Mouse (Mus musculus) lung, postnatal 0 days (tissue): Measurements from ENCODE around the gene Psd. TPM values are rescaled to one million over a fixed set of nuclear protein-coding genes. Genes with fewer than 3 reads are reported as not detected.

ENCODE experiments used
- ATAC-seq: fragments of 200-750 bp; cut with Nextera tagmentation; 2 replicates; pipeline ENCODE4 v1.8.0; 2017; ENCODE audit warnings: moderate library complexity
- DNase-seq: peaks from one replicate; pipeline ENCODE4 v3.0.0-alpha.2; 2016; ENCODE audit warnings: low spot score
- H3K27ac ChIP-seq: fragments of 300-500 bp; sonication (generic); 2 replicates; pipeline ENCODE4 v1.5.1; 2014; ENCODE audit warnings: antibody characterized with exemption, mild to moderate bottlenecking, low read length, mixed read lengths
- H3K27me3 ChIP-seq: fragments of 300-500 bp; sonication (generic); replicated peaks from 2 replicates; pipeline ENCODE4 v1.6.1; 2014; ENCODE audit warnings: low read length, mixed read lengths; ENCODE audit not compliant: insufficient read depth
- H3K36me3 ChIP-seq: fragments of 300-500 bp; sonication (generic); 2 replicates; pipeline ENCODE4 v1.6.1; 2014; ENCODE audit warnings: low read length, mixed read lengths; ENCODE audit not compliant: insufficient read depth
- H3K4me1 ChIP-seq: fragments of 300-500 bp; sonication (generic); 2 replicates; pipeline ENCODE4 v1.6.1; 2014; ENCODE audit warnings: antibody characterized with exemption, low read depth, low read length, mixed read lengths; ENCODE audit not compliant: insufficient read depth
- H3K4me2 ChIP-seq: fragments of 300-500 bp; sonication (generic); replicated peaks from 2 replicates; pipeline ENCODE4 v1.6.1; 2014; ENCODE audit warnings: low read depth, mild to moderate bottlenecking, low read length, moderate library complexity, mixed read lengths
- H3K4me3 ChIP-seq: fragments of 300-500 bp; sonication (generic); 2 replicates; pipeline ENCODE4 v1.5.1; 2014; ENCODE audit warnings: low read depth, low read length
- H3K9ac ChIP-seq: fragments of 300-500 bp; sonication (generic); replicated peaks from 2 replicates; pipeline ENCODE4 v1.6.1; 2014; ENCODE audit warnings: low read depth, mild to moderate bottlenecking
- H3K9me3 ChIP-seq: fragments of 300-500 bp; sonication (generic); 2 replicates; pipeline ENCODE4 v1.6.1; 2016; ENCODE audit warnings: low read length, mixed read lengths
- CTCF ChIP-seq: IDR thresholded peaks from 2 replicates; pipeline ENCODE4 v1.5.1; 2016; ENCODE audit warnings: antibody characterized with exemption, mild to moderate bottlenecking
- EP300 ChIP-seq: IDR thresholded peaks from 2 replicates; pipeline ENCODE4 v1.6.1; 2016; ENCODE audit warnings: antibody characterized with exemption, mild to moderate bottlenecking, control low read depth
- WGBS: fragments of 180-500 bp; shearing (Covaris S2); extraction: QIAGEN DNeasy Blood & Tissue Kit; methylation state at CpG from one replicate; pipeline ENCODE4 v1.1.7; 2014; 5-methylcytosine and 5-hydroxymethylcytosine counted together
- polyA plus RNA-seq: library from polyadenylated mRNA; unstranded; fragments of >200 nt; fragmentation: Nextera tagmentation; extraction: Ambion mirVana; gene quantifications from 2 replicates; pipeline ENCODE4 v1.2.1, GENCODE M21; 2015

The Psd gene
- polyA plus RNA-seq, 1 experiment from 2014 or later: 2.7 TPM

GRCm38 (mm10) chr19:46344710-46345419 is 17.9 kb upstream of the Psd start:
- H3K4me1 ChIP-seq: no peaks in the 10 kb centered on the region; the same call in 1 of the 2 replicates
- no peak for ATAC-seq
- H3K9ac ChIP-seq: no peak overlapping the region
- no peaks in the 10 kb centered on the region for H3K36me3 ChIP-seq
- no peak overlapping the region for H3K27ac ChIP-seq
- 27% methylated on average over 7 of the region's 7 CpGs for WGBS
- TF ChIP-seq EP300 (no peak), CTCF (no peak)
- no peak overlapping the region for H3K4me2 ChIP-seq
- no peak overlapping the region for H3K4me3 ChIP-seq
- DNase-seq: no peak
- no peaks in the 10 kb centered on the region for H3K9me3 ChIP-seq
- H3K27me3 ChIP-seq: no peaks in the 10 kb centered on the region

GRCm38 (mm10) chr19:46339287-46339971 is 12.5 kb upstream of the Psd start:
- TF ChIP-seq EP300 (no peak), CTCF (no peak)
- H3K4me2 ChIP-seq: peak overlapping the region; percentile 29; the same call in 1 of the 2 replicates
- H3K27me3 ChIP-seq: no peaks in the 10 kb centered on the region
- H3K4me1 ChIP-seq: peaks cover 13% of the 10 kb centered on the region
- peak overlapping the region; percentile 79 for H3K27ac ChIP-seq
- DNase-seq: peak; percentile 82
- no peak overlapping the region for H3K9ac ChIP-seq
- H3K4me3 ChIP-seq: no peak overlapping the region
- H3K9me3 ChIP-seq: no peaks in the 10 kb centered on the region
- H3K36me3 ChIP-seq: no peaks in the 10 kb centered on the region
- WGBS: 41% methylated on average over 7 of the region's 7 CpGs
- ATAC-seq: peak; percentile 39

GRCm38 (mm10) chr19:46338942-46339286 is 12.0 kb upstream of the Psd start:
- peak; percentile 7; the same call in 1 of the 2 replicates for TF ChIP-seq EP300
- TF ChIP-seq CTCF: no peak
- peak overlapping the region; percentile 29 for H3K4me2 ChIP-seq
- 44% methylated on average over 6 of the region's 6 CpGs for WGBS
- H3K9ac ChIP-seq: no peak overlapping the region
- H3K36me3 ChIP-seq: no peaks in the 10 kb centered on the region
- no peak for DNase-seq
- no peak overlapping the region for H3K4me3 ChIP-seq
- peak overlapping the region; percentile 79 for H3K27ac ChIP-seq
- H3K4me1 ChIP-seq: peaks cover 13% of the 10 kb centered on the region
- no peaks in the 10 kb centered on the region for H3K9me3 ChIP-seq
- peak; percentile 17 for ATAC-seq
- H3K27me3 ChIP-seq: no peaks in the 10 kb centered on the region

GRCm38 (mm10) chr19:46338331-46338936 is 11.5 kb upstream of the Psd start, which contains the start of gene Cuedc2:
Cuedc2 (minus strand) TSS chr19:46338702.
- Histone ChIP-seq H3K27ac (peak within 1 kb of the TSS; percentile 79), H3K4me1 (peaks cover 13% of the 10 kb centered on the region), H3K36me3 (no peaks in the 10 kb centered on the region), H3K9me3 (no peaks in the 10 kb centered on the region), H3K27me3 (no peaks in the 10 kb centered on the region), H3K9ac (peak within 1 kb of the TSS; percentile 57), H3K4me2 (peak within 1 kb of the TSS; percentile 72), H3K4me3 (peak within 1 kb of the TSS; percentile 65)
- ATAC-seq (peak; percentile 90), DNase-seq (peak; percentile 96)
- under 1% methylated on average over 30 of the region's 31 CpGs for WGBS
- TF ChIP-seq EP300: peak; percentile 66; the same call in 1 of the 2 replicates
- TF ChIP-seq CTCF: peak; percentile 73

GRCm38 (mm10) chr19:46337719-46338330 is 10.9 kb upstream of the Psd start:
- Histone ChIP-seq H3K36me3 (no peaks in the 10 kb centered on the region), H3K4me2 (peak overlapping the region; percentile 72), H3K4me3 (peak overlapping the region; percentile 65), H3K9me3 (no peaks in the 10 kb centered on the region), H3K27me3 (no peaks in the 10 kb centered on the region), H3K27ac (0 out of 2 replicates have a peak overlapping the region, but pooled peaks have one; percentile 7), H3K4me1 (peaks cover 13% of the 10 kb centered on the region), H3K9ac (peak overlapping the region; percentile 57)
- 31% methylated on average over 15 of the region's 15 CpGs for WGBS
- no peak for TF ChIP-seq CTCF
- no peak for TF ChIP-seq EP300
- DNase-seq: no peak
- no peak for ATAC-seq

GRCm38 (mm10) chr19:46333906-46334305 is 7.0 kb upstream of the Psd start:
- TF ChIP-seq CTCF: no peak
- no peak for TF ChIP-seq EP300
- WGBS: 84% methylated on average over 3 of the region's 3 CpGs
- H3K4me3 ChIP-seq: no peak overlapping the region
- no peak overlapping the region for H3K9ac ChIP-seq
- H3K27ac ChIP-seq: no peak overlapping the region
- no peak for ATAC-seq
- H3K4me1 ChIP-seq: peaks cover 11% of the 10 kb centered on the region
- H3K27me3 ChIP-seq: no peaks in the 10 kb centered on the region
- no peak overlapping the region for H3K4me2 ChIP-seq
- DNase-seq: no peak
- 0 out of 2 replicates have a peak, but pooled peaks cover 3% of the 10 kb centered on the region for H3K36me3 ChIP-seq
- H3K9me3 ChIP-seq: no peaks in the 10 kb centered on the region
